Mouse (Mus musculus) embryo, embryonic 9.5 days (tissue): ENCODE results near the gene Arhgap45.
A peak's percentile ranks its signal among the peaks of the same experiment; 100 is the strongest.

Source experiments
- DNase-seq: peaks from one replicate; pipeline ENCODE4 v3.0.0-alpha.2; 2017; ENCODE audit errors: extremely low spot score

Arhgap45 gene

GRCm38 (mm10) chr10:80015583-80015982, 870 bp upstream of the Arhgap45 start:
- DNase-seq: no peak

DNA sequence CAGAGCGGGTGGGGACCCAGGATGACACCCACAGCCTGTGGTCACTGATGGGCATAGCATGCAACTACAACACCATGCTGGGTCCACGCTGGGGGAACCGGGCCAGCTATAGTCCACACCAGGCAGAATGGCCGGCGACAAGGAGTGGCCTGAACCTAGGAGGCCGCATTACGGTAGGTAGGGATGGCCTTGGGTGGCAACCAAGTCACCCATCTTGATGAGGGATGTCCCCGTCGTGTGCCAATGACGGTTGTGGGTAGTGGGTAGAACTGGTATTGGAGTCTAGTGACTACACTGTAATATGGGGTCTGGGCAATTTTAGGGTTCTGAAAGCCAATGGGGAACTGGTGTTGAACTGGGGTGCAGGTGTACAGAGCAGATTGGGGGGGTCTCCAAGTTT, 478 bp downstream of the Arhgap45 start:
- no peak for DNase-seq

- DNase-seq: no peak
These were observed 908 bp downstream of the Arhgap45 start for GRCm38 (mm10) chr10:80017361-80017760.

DNA sequence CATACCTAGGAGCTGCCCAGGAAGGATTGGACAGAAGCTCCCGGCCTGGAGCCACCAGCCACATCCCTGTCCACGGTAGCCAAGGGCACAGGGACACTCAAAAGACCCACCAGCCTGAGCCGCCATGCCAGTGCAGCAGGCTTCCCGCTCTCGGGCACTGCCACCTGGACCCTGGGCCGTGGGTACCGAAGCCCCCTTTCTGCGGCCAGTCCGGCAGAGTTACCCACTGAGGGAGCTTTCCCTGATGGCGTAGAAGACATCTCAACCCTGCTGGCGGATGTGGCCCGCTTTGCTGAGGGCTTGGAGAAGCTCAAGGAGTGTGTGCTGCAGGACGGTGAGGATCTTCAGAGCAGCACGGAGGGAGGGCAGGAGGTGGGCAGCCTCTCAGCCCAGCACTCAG, 1.3 kb downstream of the Arhgap45 start:
- DNase-seq: no peak

DNA sequence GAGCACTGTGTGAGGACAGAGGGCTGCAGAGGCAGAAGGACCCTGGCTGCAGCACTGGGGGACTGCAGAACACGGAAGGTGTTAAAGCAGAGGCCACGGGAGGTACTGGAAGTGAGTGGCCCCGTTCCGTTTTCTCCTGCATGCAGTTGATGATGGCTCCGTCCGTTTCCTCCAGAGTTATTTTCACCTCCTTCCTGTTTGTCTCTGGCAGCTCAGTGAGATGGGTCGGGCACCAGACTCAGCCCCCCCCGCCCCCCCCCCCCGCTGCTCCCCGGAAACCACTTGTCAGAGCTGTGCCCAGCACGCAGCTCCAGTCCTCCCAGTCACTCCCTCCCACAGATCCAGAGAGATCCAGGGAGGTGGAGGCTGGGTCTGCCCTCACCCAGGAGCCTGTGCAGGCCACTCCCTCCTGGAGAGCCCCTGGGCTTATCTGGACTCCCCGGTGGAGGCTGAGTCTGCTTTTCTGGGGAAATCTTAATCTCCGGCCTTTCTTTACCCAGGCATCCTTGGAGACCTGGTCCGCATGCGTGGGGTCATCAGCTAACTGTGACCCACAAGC, 2.4 kb downstream of the Arhgap45 start:
- DNase-seq: peak; percentile 61

GRCm38 (mm10) chr10:80019471-80020131, 3.1 kb downstream of the Arhgap45 start:
- peak; percentile 75 for DNase-seq

DNA sequence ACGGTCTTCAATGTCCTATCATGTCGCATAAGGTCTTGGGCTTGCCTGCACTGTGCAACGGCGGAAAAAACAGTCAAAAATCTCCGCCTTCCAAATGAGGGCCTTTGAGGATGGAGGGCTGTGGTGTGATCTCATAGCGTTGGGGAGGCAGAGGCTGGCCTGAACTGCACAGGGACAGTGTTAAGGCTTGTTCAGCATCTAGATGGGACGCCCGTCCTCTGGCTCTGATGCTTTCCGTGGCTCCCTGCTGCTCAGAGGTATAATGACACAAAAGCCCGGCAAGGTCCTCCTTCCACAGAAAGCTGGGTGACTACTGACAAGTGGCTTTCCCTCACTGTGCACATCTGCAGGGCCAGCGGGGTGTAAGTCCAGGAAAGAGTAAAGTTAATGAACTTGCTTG, 3.7 kb downstream of the Arhgap45 start:
- DNase-seq: no peak

- no peak for DNase-seq
These were observed 4.3 kb downstream of the Arhgap45 start for GRCm38 (mm10) chr10:80020603-80021319.

DNA sequence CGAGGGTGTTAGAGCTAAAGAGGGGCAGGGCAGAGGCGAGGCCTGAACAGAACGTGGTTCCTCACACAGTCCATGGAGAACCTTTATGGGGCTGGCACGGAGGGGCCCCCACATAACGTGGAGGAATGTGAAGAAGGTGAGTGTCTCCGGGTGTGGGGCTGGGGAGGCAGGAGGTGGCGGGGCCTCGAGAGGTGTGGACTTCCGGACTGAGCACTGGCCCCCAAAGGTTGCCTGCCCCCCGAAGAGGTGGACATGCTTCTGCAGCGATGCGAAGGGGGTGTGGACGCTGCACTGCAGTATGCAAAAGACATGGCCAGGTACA, 4.8 kb downstream of the Arhgap45 start:
- no peak for DNase-seq

DNA sequence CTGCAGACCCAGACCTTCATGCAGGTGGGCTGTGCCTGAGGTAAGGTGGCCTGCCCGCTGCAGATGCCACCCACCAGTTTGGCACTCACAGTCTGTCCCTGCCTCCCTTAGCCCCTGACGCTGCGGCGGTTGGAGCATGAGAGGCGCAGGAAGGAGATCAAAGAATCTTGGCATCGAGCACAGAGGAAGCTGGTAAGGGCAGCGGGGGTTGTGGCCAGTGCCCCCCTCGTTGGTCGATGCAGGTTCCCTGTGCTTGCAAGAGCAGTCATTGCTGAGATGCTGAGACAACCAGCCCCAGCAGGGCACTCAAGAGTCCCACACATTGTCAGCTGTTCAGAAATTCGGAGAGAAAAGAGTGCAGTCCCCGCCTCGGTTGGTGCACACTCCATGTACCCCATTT, 5.7 kb downstream of the Arhgap45 start:
- DNase-seq: no peak

DNA sequence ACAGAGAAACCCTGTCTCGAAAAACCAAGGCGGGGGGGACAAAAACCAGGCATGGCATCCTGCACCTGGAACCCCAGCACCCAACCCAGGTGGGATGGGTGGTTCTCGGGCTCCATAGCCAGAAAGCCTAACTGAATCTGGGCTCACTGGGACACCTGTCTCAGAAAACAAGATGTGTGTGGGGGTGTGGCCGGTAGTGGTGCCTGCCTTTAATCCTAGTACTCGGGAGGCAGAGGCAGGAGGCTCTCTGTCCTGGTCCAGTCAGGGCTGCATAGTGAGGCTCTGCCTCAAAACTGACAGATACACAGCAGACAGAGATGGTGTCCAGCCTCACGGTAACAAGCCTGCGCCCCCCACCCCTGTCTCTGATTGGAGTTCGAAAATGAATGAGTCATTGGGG, 6.4 kb downstream of the Arhgap45 start:
- DNase-seq: no peak

- no peak for DNase-seq
These were observed 7.3 kb downstream of the Arhgap45 start for GRCm38 (mm10) chr10:80023758-80024157.

GRCm38 (mm10) chr10:80024229-80025043, 8.0 kb downstream of the Arhgap45 start:
- DNase-seq: no peak

DNA sequence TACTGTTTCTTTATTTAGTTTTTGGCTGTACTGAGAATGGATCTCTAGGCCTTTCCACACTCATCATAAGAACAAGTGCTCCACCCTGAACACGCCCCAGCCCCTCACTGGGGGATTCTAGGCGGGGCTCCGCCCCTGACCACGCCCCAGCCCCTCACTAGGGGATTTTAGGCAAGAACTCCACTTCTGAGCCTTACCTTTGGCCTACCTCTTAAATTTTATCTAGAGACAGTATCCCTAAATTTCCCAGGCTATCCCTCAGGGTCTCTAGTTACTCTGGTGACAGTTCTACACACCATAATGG, 8.5 kb downstream of the Arhgap45 start:
- no peak for DNase-seq

- no peak for DNase-seq
These were observed 9.0 kb downstream of the Arhgap45 start for GRCm38 (mm10) chr10:80025463-80025862.

GRCm38 (mm10) chr10:80025889-80026288, 9.4 kb downstream of the Arhgap45 start:
- no peak for DNase-seq

- no peak for DNase-seq
These were observed 11.4 kb downstream of the Arhgap45 start for GRCm38 (mm10) chr10:80027681-80028520.

DNA sequence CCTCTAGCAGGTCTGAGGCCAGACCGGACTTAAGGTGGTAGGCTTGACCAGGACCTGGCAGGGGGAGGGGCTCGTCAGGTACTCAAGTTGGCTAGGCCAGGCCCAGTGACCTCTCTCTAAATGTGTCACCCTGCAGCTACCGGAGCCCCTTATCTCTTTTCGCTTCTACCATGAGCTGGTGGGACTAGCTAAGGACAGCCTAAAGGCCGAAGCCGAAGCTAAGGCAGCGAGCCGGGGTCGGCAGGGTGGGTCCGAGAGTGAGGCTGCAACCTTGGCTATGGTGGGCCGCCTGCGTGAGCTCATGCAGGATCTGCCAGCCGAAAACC, 12.0 kb downstream of the Arhgap45 start:
- DNase-seq: no peak

GRCm38 (mm10) chr10:80030191-80030590, 13.7 kb downstream of the Arhgap45 start:
- no peak for DNase-seq

DNA sequence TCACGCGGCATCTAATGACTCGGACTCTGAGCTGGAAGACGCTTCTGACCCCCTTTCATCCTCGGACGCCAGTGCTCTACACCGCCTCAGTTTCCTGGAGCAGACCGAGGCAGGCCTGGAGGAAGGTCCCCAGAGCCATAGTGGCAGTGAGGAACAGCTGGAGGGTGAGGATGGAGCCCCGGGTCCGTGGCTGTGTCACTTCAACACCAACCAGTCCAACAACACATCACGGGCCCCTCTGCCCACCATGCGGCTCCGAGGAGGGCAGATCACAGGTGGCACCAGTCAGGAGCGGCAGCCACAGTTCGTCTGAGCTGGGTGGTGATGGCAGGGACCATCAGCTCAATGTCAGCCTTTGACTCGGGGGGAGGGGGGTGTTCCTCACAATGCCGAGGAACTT, 14.3 kb downstream of the Arhgap45 start:
- DNase-seq: no peak

- DNase-seq: no peak
These were observed 16.5 kb downstream of the Arhgap45 start for GRCm38 (mm10) chr10:80032799-80033480.
